Mouse (Mus musculus) neural tube, embryonic 13.5 days (tissue): Measurements from ENCODE around the gene Ccdc73. TPM values are rescaled to one million over a fixed set of nuclear protein-coding genes. Genes with fewer than 3 reads are reported as not detected.
A peak's percentile ranks its signal among the peaks of the same experiment; 100 is the strongest.
"Not testable (repeated sequence)": the region's sequence is repeated elsewhere in the genome, so short reads cannot be mapped to it uniquely, and the experiment has no call there.

Source experiments
- ATAC-seq: fragments of 200-750 bp; cut with Nextera tagmentation; 2 replicates; pipeline ENCODE4 v1.8.0; 2017; ENCODE audit warnings: low read depth, mild to moderate bottlenecking, moderate TSS enrichment, moderate library complexity
- H3K27ac ChIP-seq: fragments of 300-500 bp; sonication (generic); replicated peaks from 2 replicates; pipeline ENCODE4 v1.5.1; 2015; ENCODE audit warnings: moderate library complexity, mild to moderate bottlenecking, inconsistent platforms
- H3K27me3 ChIP-seq: fragments of 300-500 bp; sonication (generic); 2 replicates; pipeline ENCODE4 v1.6.1; 2015; ENCODE audit warnings: mild to moderate bottlenecking, inconsistent platforms
- H3K36me3 ChIP-seq: fragments of 300-500 bp; sonication (generic); 2 replicates; pipeline ENCODE4 v1.6.1; 2015; ENCODE audit warnings: mild to moderate bottlenecking, inconsistent platforms
- H3K4me1 ChIP-seq: fragments of 300-500 bp; sonication (generic); replicated peaks from 2 replicates; pipeline ENCODE4 v1.6.1; 2015; ENCODE audit warnings: inconsistent platforms
- H3K4me2 ChIP-seq: fragments of 300-500 bp; sonication (generic); 2 replicates; pipeline ENCODE4 v1.6.1; 2015; ENCODE audit warnings: inconsistent platforms, mild to moderate bottlenecking, moderate library complexity
- H3K4me3 ChIP-seq: fragments of 300-500 bp; sonication (generic); 2 replicates; pipeline ENCODE4 v1.5.1; 2015; ENCODE audit warnings: mild to moderate bottlenecking, inconsistent platforms
- H3K9ac ChIP-seq: fragments of 300-500 bp; sonication (generic); 2 replicates; pipeline ENCODE4 v1.6.1; 2015; ENCODE audit warnings: moderate library complexity, mild to moderate bottlenecking, inconsistent platforms
- H3K9me3 ChIP-seq: fragments of 300-500 bp; sonication (generic); 2 replicates; pipeline ENCODE4 v1.6.1; 2016; ENCODE audit warnings: inconsistent platforms
- WGBS: fragments of 180-500 bp; shearing (Covaris S2); methylation state at CpG from one replicate; pipeline ENCODE4 v1.1.7; 2015; 5-methylcytosine and 5-hydroxymethylcytosine counted together
- polyA plus RNA-seq: library from polyadenylated mRNA; unstranded; fragments of >200 nt; fragmentation: Nextera tagmentation; extraction: Ambion mirVana; gene quantifications from 2 replicates; pipeline ENCODE4 v1.2.1, GENCODE M21; 2015

Ccdc73 gene
- 3.6 and 7.8 TPM in 2 replicates for polyA plus RNA-seq

DNA sequence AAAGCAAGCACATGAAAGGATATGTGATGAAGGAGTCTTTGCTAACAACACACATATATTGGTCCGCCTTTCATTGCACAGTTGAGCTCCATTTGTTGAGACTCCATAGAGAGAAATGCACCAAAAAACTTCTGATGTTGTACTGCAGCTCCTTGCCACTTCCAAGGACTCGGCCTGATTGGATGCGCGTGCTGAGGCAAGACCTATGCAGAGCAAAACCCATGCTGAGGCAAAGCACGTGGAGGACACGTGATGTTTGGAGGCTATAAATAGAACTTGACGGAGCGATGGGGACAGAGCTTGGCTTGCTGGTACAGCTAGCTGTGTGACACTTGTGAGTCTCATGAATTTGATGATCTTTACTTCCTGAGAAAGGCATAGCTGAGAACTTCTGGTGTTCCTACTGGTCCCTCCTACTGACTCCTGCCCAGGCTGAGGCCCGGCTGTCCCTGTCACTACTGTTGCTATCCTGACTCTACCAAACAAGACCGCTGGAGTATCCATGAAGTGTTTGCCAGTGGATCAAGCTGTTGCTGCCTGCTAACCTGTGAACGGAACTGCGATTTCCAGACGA lies at the start of gene Ccdc73:
Ccdc73 (plus strand) TSS at position 524 of the 574 bp plus-strand sequence.
- H3K4me3 ChIP-seq: no peak within 1 kb of the TSS
- 93% methylated on average over 13 of the region's 13 CpGs for WGBS
- H3K4me2 ChIP-seq: no peak within 1 kb of the TSS
- no peaks in the 10 kb centered on the region for H3K9me3 ChIP-seq
- no peaks in the 10 kb centered on the region for H3K27me3 ChIP-seq
- H3K36me3 ChIP-seq: no peaks in the 10 kb centered on the region
- no peak within 1 kb of the TSS for H3K27ac ChIP-seq
- no peak within 1 kb of the TSS for H3K9ac ChIP-seq
- H3K4me1 ChIP-seq: no peaks in the 10 kb centered on the region
- no peak for ATAC-seq

DNA sequence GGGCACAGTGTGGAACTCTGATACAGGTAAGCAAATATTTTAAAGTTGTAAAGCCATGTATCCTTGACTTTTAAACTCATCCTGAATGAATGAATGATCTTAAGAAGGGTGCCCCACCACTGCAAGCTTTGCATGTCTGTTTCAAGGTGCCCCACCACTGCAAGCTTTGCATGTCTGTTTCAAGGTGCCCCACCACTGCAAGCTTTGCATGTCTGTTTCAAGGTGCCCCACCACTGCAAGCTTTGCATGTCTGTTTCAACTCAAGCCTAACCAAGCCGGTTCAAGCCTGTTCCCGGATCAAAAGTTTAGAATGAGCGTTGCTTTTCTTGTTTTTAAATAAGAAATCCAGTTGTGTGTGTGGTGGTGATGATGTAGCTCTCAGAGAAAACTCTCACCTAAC lies 48.8 kb upstream of the Ccdc73 start:
- not testable (repeated sequence) for H3K4me3 ChIP-seq, H3K27me3 ChIP-seq, H3K9ac ChIP-seq, H3K9me3 ChIP-seq, H3K27ac ChIP-seq, ATAC-seq, H3K36me3 ChIP-seq, H3K4me2 ChIP-seq
- peaks cover 29% of the 10 kb centered on the region for H3K4me1 ChIP-seq
- 93% methylated on average over 3 of the region's 3 CpGs for WGBS

DNA sequence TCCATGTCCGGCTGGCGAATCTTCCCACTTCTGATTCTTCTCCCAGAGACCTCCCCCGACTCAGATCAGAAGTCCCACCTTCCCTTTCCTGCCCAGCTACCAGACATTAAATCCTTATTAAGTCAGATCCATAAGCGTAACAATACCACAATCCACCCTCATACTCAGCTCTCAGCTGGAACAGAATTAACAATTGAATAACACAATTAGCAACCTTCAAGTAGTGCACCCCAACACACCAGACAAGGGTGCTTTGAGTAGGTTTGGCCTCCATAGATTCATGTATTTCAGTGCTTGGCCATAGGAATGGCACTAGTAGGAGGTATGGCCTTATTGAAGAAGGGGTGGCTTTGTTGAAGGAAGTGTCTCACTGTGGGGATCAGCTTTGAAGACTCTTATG lies 41.4 kb upstream of the Ccdc73 start:
- no peak overlapping the region for H3K4me3 ChIP-seq
- H3K4me2 ChIP-seq: no peak overlapping the region
- WGBS: 88% methylated on average over 4 of the region's 4 CpGs
- H3K4me1 ChIP-seq: no peaks in the 10 kb centered on the region
- ATAC-seq: no peak
- H3K27ac ChIP-seq: no peak overlapping the region
- no peaks in the 10 kb centered on the region for H3K27me3 ChIP-seq
- no peaks in the 10 kb centered on the region for H3K9me3 ChIP-seq
- H3K9ac ChIP-seq: no peak overlapping the region
- H3K36me3 ChIP-seq: no peaks in the 10 kb centered on the region

DNA sequence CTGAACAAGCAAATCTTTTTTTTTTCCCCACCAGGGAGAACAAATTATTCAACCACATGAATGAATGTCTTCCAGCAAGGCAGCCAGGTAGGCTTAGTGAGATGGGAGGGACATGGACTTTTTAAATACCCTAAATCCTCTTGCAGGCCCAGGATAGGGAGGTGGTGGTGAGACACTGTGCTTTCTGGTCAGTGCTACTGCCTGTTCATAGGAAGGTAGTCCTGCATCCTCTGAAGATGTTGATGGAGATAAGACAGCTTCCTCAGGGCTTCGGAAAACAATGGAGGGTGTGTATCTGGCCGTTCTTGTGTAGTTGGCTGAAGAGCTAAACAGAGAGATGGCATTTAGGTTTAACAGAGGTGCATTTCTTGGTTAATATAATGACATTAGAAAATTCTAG lies 35.1 kb upstream of the Ccdc73 start:
- no peak overlapping the region for H3K4me3 ChIP-seq
- no peak overlapping the region for H3K9ac ChIP-seq
- no peak overlapping the region for H3K27ac ChIP-seq
- no peaks in the 10 kb centered on the region for H3K4me1 ChIP-seq
- no peaks in the 10 kb centered on the region for H3K9me3 ChIP-seq
- no peak for ATAC-seq
- 91% methylated on average over 2 of the region's 2 CpGs for WGBS
- H3K36me3 ChIP-seq: no peaks in the 10 kb centered on the region
- no peaks in the 10 kb centered on the region for H3K27me3 ChIP-seq
- no peak overlapping the region for H3K4me2 ChIP-seq

DNA sequence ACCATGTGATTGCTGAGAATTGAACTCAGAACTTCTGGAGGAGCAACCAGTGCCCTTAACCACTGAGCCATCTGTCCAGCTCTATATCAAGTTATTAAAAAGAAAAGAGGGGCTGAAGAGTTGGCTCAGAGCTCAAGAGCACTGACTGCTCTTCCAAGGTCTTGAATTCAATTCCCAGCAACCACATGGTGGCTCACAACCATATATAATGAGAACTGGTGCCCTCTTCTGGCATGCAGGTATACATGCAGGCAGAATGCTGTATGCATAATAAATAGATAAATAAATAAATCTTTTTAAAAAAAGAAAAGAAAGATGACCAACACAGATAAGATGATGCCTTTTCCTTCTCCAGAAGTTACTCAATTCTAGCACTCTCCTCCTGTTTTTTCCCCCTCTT lies 26.6 kb upstream of the Ccdc73 start:
- Histone ChIP-seq H3K36me3 (no peaks in the 10 kb centered on the region), H3K27me3 (no peaks in the 10 kb centered on the region), H3K4me1 (no peaks in the 10 kb centered on the region), H3K27ac (no peak overlapping the region), H3K9me3 (no peaks in the 10 kb centered on the region), H3K9ac (no peak overlapping the region), H3K4me2 (no peak overlapping the region), H3K4me3 (no peak overlapping the region)
- no peak for ATAC-seq

DNA sequence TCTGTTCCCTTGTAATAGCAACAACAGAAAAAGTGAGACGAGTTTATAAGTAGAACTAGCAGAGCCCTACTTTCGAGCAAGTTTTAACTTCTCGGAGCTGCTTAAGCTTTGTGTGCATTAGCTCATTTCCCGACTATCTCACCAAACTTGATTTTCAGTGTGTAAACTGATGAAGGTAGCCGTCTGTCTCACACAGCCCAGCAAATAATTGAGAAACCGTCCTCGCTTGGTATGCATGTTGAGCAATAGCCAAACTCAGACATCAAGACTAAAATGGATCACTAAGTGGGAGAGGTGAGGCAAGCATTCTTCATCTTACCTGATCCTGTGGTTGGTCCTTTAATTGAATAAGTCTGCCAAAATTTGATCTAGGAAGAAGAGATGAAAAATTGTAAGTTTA lies 25.9 kb upstream of the Ccdc73 start:
- no peaks in the 10 kb centered on the region for H3K4me1 ChIP-seq

DNA sequence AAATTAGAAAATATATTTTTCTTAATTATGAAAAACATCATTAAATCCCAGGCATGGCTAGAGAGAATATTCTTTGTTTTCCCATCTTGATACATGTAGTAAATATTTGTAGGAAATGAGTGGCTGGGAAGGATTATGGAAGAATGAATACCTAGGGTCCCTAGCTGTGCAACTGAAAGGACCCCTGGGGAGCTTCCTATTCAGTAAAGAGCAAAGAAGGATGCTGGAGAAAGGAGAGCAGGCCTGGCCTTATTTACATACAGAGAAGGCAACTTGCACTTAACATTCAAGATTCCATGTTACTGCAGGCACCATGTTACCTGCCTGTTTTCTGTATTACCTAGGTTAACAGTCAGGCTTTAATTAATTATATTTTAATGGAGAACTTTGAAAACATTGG lies 25.0 kb upstream of the Ccdc73 start:
- no peaks in the 10 kb centered on the region for H3K36me3 ChIP-seq
- H3K4me1 ChIP-seq: no peaks in the 10 kb centered on the region; the same call in 1 of the 2 replicates
- no peaks in the 10 kb centered on the region for H3K27me3 ChIP-seq
- H3K4me3 ChIP-seq: no peak overlapping the region
- no peak overlapping the region for H3K27ac ChIP-seq
- no peaks in the 10 kb centered on the region for H3K9me3 ChIP-seq
- no peak for ATAC-seq
- H3K9ac ChIP-seq: no peak overlapping the region
- H3K4me2 ChIP-seq: no peak overlapping the region

More for the DNA sequence above, 25.9 kb upstream of the Ccdc73 start:
- Histone ChIP-seq H3K4me3 (no peak overlapping the region), H3K9ac (no peak overlapping the region), H3K36me3 (no peaks in the 10 kb centered on the region), H3K27me3 (no peaks in the 10 kb centered on the region), H3K9me3 (no peaks in the 10 kb centered on the region), H3K4me2 (no peak overlapping the region), H3K27ac (no peak overlapping the region)
- no peak for ATAC-seq
- WGBS: 90% methylated on average over 7 of the region's 7 CpGs

DNA sequence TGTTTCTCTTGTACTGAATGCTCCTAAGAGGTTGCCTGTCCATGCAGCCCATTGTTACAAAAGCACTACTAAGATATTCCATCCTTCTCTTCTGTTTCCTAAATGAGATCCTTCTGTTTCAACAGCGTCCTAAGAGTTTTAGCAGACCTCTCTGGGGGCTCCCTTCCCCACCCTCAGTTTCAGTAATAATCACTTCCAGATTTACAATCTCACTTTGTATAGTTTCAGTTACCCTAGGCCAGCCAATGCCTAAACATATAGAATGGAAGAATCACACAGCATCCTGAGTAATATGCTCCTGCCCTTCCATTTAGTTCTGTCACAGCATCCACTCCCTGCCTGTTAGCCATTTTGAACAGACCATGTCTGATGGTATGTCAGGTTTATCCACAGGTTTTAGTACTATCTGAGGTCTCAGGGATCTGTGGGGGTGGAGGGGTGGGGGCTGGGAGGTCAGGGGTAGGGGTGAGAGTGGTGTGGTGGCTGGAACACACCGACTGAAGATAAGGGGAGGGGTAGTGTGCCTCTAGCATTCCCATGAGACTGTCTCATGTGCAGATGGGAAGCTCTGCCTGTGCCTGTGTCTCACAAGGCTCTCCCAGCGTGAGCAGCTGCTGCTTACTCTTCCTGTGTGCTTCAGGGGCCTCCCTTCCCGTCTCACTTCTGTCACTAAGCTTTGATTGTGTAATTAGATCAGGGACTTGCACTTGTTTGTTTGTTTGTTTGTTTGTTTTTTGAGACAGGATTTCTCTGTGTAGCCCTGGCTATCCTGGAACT lies 20.8 kb upstream of the Ccdc73 start:
- WGBS: 36% methylated on average over 4 of the region's 4 CpGs
- no peak for ATAC-seq
- Histone ChIP-seq H3K4me3 (no peak overlapping the region), H3K9ac (no peak overlapping the region), H3K4me1 (peaks cover 10% of the 10 kb centered on the region; the same call in 1 of the 2 replicates), H3K36me3 (no peaks in the 10 kb centered on the region), H3K4me2 (no peak overlapping the region), H3K27me3 (peaks cover 38% of the 10 kb centered on the region), H3K9me3 (no peaks in the 10 kb centered on the region), H3K27ac (no peak overlapping the region)

DNA sequence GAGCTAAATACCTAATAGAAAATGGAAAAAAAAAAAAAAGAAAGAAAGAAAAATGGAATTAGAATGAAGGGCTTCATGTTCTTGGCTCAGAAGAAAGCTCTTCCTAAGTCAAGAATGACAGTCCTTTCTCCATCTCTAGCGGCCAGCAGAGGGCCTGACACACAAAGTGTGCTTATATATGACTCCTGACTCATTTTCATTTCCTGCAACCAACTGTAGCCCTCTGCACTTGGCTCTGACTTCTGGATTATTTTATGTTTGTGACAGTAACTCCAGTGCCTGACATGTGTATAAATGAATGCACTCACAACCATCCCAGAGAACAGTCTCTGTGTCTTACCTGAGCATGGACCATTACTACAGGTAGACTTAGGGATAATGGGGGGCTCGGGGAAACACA lies 20.0 kb upstream of the Ccdc73 start:
- H3K27ac ChIP-seq: no peak overlapping the region
- no peaks in the 10 kb centered on the region for H3K36me3 ChIP-seq
- H3K9ac ChIP-seq: no peak overlapping the region
- no peak for ATAC-seq
- no peak overlapping the region for H3K4me2 ChIP-seq
- H3K4me1 ChIP-seq: peaks cover 10% of the 10 kb centered on the region; the same call in 1 of the 2 replicates
- no peaks in the 10 kb centered on the region for H3K9me3 ChIP-seq
- H3K27me3 ChIP-seq: peaks cover 38% of the 10 kb centered on the region
- H3K4me3 ChIP-seq: no peak overlapping the region
- WGBS: 55% methylated on average over 2 of the region's 2 CpGs

DNA sequence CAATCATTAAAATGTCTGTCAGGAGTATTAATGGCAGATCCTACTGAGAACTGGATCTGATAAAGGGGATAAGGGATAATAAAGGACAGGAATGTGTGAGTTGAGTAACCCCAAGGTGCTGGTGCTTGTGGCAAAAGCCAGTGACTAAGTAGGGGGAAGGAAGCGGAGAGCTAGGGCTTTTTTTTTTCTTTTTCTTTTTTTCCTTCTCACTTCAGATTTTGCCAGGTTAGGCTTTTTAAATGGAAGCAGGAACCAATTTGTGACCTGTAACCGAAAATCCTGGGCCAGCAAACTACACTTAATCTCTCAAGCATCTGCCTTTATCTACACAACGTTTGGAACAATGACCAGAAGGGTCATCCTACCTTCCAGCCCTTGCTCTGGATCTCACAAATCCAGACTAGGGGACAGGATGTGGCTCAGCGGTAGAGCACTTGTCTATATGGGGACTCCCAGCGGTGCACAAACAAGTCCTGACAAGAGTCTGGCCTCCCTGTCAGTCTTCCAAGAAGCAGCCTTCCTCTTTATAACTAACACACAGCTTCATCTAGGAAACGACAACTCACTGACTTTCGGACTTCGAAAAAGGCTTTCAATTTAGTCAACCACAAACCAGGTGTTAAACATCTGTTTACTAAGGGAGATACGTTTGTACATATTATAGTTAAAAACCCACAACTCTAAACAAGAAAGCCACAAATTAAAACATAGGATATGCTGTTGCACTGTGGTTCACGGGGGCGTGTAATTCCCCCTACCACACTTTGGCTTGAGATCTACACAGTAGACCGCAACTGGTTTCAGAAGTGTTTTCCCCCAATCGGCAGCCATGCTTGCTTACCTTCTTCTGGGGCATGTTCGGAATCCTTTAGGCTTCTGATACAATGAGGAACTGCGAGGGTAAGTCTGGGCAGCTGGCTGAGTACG lies 19.1 kb upstream of the Ccdc73 start:
- Histone ChIP-seq H3K9ac (peak overlapping the region; percentile 70; the same call in 1 of the 2 replicates), H3K27ac (no peak overlapping the region), H3K4me3 (peak overlapping the region; percentile 50; the same call in 1 of the 2 replicates), H3K4me2 (peak overlapping the region; percentile 98), H3K27me3 (peaks cover 38% of the 10 kb centered on the region), H3K9me3 (no peaks in the 10 kb centered on the region), H3K36me3 (no peaks in the 10 kb centered on the region), H3K4me1 (peaks cover 10% of the 10 kb centered on the region; the same call in 1 of the 2 replicates)
- no peak for ATAC-seq
- WGBS: 37% methylated on average over 16 of the region's 16 CpGs

DNA sequence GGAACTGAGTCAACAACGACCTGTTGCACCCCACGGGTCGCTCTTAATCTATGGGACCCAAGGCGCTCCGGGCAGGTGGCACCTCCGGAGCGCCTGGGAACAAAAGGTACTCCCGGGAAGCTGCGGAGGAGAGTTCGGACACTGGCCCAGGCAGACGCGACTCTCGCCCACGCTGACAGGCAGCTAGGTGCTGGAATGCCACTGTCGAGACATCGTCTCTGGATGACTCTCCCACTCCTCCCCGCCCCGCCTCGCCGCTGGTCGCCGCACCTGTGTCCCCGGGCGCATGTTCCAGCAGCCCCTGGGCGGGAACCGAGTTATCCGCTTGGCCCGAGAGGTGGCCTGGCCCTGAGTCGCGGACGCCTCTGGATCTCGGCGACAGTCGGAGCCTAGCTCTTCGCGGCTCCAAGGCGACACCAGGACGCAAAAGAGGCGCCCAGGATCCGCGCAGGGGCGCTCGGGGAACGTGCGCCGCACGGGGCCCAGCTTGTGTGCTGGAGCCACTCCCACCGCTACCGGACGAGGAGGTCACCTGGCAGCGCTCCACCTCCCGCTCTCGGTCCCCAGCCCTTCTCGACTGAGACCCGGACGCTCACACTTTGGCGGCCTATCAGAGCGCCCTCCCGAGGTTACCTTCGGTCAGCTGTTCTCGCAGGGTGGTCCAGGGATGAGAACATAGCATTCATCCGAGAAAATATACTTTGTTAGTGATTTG lies 18.2 kb upstream of the Ccdc73 start, which contains the start of gene Prrg4:
Prrg4 (minus strand) TSS at position 601 of the 715 bp plus-strand sequence.
- ATAC-seq: peak; percentile 72
- no peaks in the 10 kb centered on the region for H3K36me3 ChIP-seq
- under 1% methylated on average over 61 of the region's 62 CpGs for WGBS
- peaks cover 38% of the 10 kb centered on the region for H3K27me3 ChIP-seq
- peak within 1 kb of the TSS; percentile 98 for H3K4me2 ChIP-seq
- no peaks in the 10 kb centered on the region for H3K9me3 ChIP-seq
- peak within 1 kb of the TSS; percentile 70 for H3K9ac ChIP-seq
- H3K27ac ChIP-seq: no peak within 1 kb of the TSS
- peak within 1 kb of the TSS; percentile 50 for H3K4me3 ChIP-seq
- peaks cover 10% of the 10 kb centered on the region; the same call in 1 of the 2 replicates for H3K4me1 ChIP-seq
